Comparison of ENCODE assay signal across 9 mouse cellular contexts in the genomic region with DNA sequence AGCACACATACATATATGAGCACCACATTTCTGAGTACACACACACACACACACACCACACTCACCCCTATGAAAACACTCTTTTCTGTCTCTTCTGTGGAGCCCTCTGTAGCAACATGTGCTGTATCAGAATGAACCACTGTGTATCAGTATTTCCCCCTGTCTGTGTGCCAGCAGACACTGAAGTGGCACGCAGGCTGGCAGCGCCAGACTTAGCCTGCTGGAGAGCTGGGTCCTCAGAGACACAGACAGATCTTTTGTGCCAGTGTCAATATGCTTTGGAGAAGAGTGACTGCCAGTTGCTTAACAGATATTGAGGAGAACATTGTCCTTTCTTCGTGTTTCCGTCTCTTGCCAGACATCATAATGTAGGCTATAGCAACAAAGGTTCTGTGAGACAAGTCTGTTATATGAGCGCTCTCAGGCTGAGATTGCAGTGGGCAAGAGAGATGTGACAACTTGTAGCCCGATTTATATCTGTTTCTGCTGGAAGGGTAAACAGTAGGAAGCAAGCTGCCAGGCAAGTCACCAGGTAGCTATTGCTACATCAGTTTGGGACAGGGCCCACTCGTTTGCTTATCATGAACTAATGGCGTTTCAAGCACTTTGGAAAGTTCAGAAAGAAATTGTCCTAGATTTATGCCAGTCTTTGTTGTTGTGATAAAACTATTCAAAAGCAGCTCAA.
DNase-seq lines count a peak whose midpoint lies in the region; ATAC-seq and TF ChIP-seq lines count a peak whose summit lies in the region.
"Had no signal": no experiment of that assay in that cellular context is flagged by ENCODE, and none has a peak within 500 bp of the region (broad histone marks: within the 10 kb centered on the region; RNA-seq: fewer than 3 reads in every experiment).

No protein-coding gene starts in this region.

- no peak for ATAC-seq in heart, embryonic 11.5 days (replicated peaks; ENCODE audit: insufficient number of reproducible peaks, low FRiP score, low TSS enrichment)
- peak; percentile 56; the same call in 1 of the 2 replicates for ATAC-seq in midbrain, embryonic 13.5 days
- peak; percentile 95 for ATAC-seq in forebrain, postnatal 0 days
- ATAC-seq in midbrain, embryonic 16.5 days, result peak; percentile 75

- H3K27ac ChIP-seq in heart, embryonic 11.5 days (ENCODE audit: low read depth, low read length), result no peak overlapping the region
- H3K27ac ChIP-seq in midbrain, embryonic 13.5 days, result no peak overlapping the region
- H3K27ac ChIP-seq in midbrain, embryonic 10.5 days (replicated peaks), result no peak overlapping the region
- H3K27ac ChIP-seq in forebrain, postnatal 0 days (ENCODE audit: low read depth, low read length), result no peak overlapping the region
- H3K27ac ChIP-seq in midbrain, embryonic 16.5 days (ENCODE audit: low read length), result no peak overlapping the region
- H3K27ac ChIP-seq: lung, embryonic 15.5 days had no signal

- TF ChIP-seq CTCF in forebrain, postnatal 0 days (IDR thresholded peaks at IDR 0.05; ENCODE audit: low read depth), result peak; percentile 39

- no peaks in the 10 kb centered on the region for H3K27me3 ChIP-seq in heart, embryonic 11.5 days (ENCODE audit: control insufficient read depth, insufficient read depth, low read length)
- H3K27me3 ChIP-seq in midbrain, embryonic 13.5 days, result no peaks in the 10 kb centered on the region
- no peaks in the 10 kb centered on the region for H3K27me3 ChIP-seq in midbrain, embryonic 10.5 days (ENCODE audit: low read depth, poor library complexity, severe bottlenecking)
- no peaks in the 10 kb centered on the region for H3K27me3 ChIP-seq in forebrain, postnatal 0 days (ENCODE audit: insufficient read depth, low read length)
- no peaks in the 10 kb centered on the region for H3K27me3 ChIP-seq in midbrain, embryonic 16.5 days (ENCODE audit: control insufficient read depth, insufficient read depth, low read depth, low read length)
- H3K27me3 ChIP-seq: lung, embryonic 15.5 days had no signal

- 76% methylated on average over 8 of the region's 8 CpGs for WGBS in heart, embryonic 11.5 days (ENCODE audit: insufficient replicate concordance)
- WGBS in midbrain, embryonic 13.5 days, result 87% methylated on average over 8 of the region's 8 CpGs
- 91% methylated on average over 8 of the region's 8 CpGs for WGBS in midbrain, embryonic 10.5 days
- WGBS in forebrain, postnatal 0 days, result 37% methylated on average over 8 of the region's 8 CpGs
- 75% methylated on average over 8 of the region's 8 CpGs for WGBS in midbrain, embryonic 16.5 days

- no peak overlapping the region for H3K9ac ChIP-seq in heart, embryonic 11.5 days (ENCODE audit: low read depth, low read length)
- H3K9ac ChIP-seq in midbrain, embryonic 13.5 days (replicated peaks), result no peak overlapping the region
- no peak overlapping the region for H3K9ac ChIP-seq in forebrain, postnatal 0 days
- no peak overlapping the region for H3K9ac ChIP-seq in midbrain, embryonic 16.5 days (ENCODE audit: low read depth, low read length)
- H3K9ac ChIP-seq: lung, embryonic 15.5 days had no signal

- H3K4me3 ChIP-seq in heart, embryonic 11.5 days (ENCODE audit: low read depth, low read length), result no peak overlapping the region
- H3K4me3 ChIP-seq in midbrain, embryonic 13.5 days (replicated peaks), result no peak overlapping the region
- no peak overlapping the region for H3K4me3 ChIP-seq in midbrain, embryonic 10.5 days
- H3K4me3 ChIP-seq in forebrain, postnatal 0 days (ENCODE audit: low read depth, low read length), result no peak overlapping the region
- no peak overlapping the region for H3K4me3 ChIP-seq in midbrain, embryonic 16.5 days (ENCODE audit: low read depth, low read length)
- H3K4me3 ChIP-seq: lung, embryonic 15.5 days had no signal

- H3K4me2 ChIP-seq in heart, embryonic 11.5 days, result no peak overlapping the region
- no peak overlapping the region for H3K4me2 ChIP-seq in midbrain, embryonic 13.5 days (replicated peaks)
- H3K4me2 ChIP-seq in forebrain, postnatal 0 days (ENCODE audit: low read depth), result no peak overlapping the region
- no peak overlapping the region for H3K4me2 ChIP-seq in midbrain, embryonic 16.5 days (ENCODE audit: low read length)
- H3K4me2 ChIP-seq: lung, embryonic 15.5 days had no signal

- no peaks in the 10 kb centered on the region for H3K36me3 ChIP-seq in heart, embryonic 11.5 days (ENCODE audit: control insufficient read depth, insufficient read depth, low read length)
- no peaks in the 10 kb centered on the region for H3K36me3 ChIP-seq in midbrain, embryonic 13.5 days
- H3K36me3 ChIP-seq in midbrain, embryonic 10.5 days, result no peaks in the 10 kb centered on the region
- H3K36me3 ChIP-seq in forebrain, postnatal 0 days (ENCODE audit: insufficient read depth), result no peaks in the 10 kb centered on the region
- no peaks in the 10 kb centered on the region for H3K36me3 ChIP-seq in midbrain, embryonic 16.5 days (ENCODE audit: control insufficient read depth, insufficient read depth, low read length)
- H3K36me3 ChIP-seq: lung, embryonic 15.5 days had no signal

- peak; percentile 27 for DNase-seq in heart, postnatal 4 days
- no peak for DNase-seq in midbrain, embryonic 10.5 days (ENCODE audit: low spot score)
- peak; percentile 75 for DNase-seq in forebrain, postnatal 0 days
- DNase-seq in spleen, adult 18-20 months, result no peak
- DNase-seq: kidney, adult 8-10 months had no signal

- no peaks in the 10 kb centered on the region for H3K4me1 ChIP-seq in heart, embryonic 11.5 days (ENCODE audit: control insufficient read depth, insufficient read depth, low read length)
- 0 out of 2 replicates have a peak, but pooled peaks cover 2% of the 10 kb centered on the region for H3K4me1 ChIP-seq in midbrain, embryonic 13.5 days (replicated peaks)
- no peaks in the 10 kb centered on the region for H3K4me1 ChIP-seq in midbrain, embryonic 10.5 days
- peaks cover 7% of the 10 kb centered on the region; the same call in 1 of the 2 replicates for H3K4me1 ChIP-seq in forebrain, postnatal 0 days (ENCODE audit: insufficient read depth)
- peaks cover 6% of the 10 kb centered on the region for H3K4me1 ChIP-seq in midbrain, embryonic 16.5 days (ENCODE audit: control insufficient read depth, insufficient read depth, low read length)
- H3K4me1 ChIP-seq: lung, embryonic 15.5 days had no signal

- no peaks in the 10 kb centered on the region for H3K9me3 ChIP-seq in heart, embryonic 11.5 days (replicated peaks; ENCODE audit: control insufficient read depth, low read length)
- no peaks in the 10 kb centered on the region for H3K9me3 ChIP-seq in midbrain, embryonic 13.5 days
- H3K9me3 ChIP-seq in midbrain, embryonic 10.5 days (replicated peaks), result no peaks in the 10 kb centered on the region
- no peaks in the 10 kb centered on the region for H3K9me3 ChIP-seq in forebrain, postnatal 0 days (ENCODE audit: low read length)
- H3K9me3 ChIP-seq in midbrain, embryonic 16.5 days (replicated peaks; ENCODE audit: control insufficient read depth, low read length, poor library complexity, severe bottlenecking), result no peaks in the 10 kb centered on the region
- H3K9me3 ChIP-seq: lung, embryonic 15.5 days had no signal

Comparison
In these comparisons a context has a peak if more than half of its experiments do, and no peak if none do; other contexts are left out.
1. DNase-seq: peak in heart, postnatal 4 days (single experiment) and forebrain, postnatal 0 days (single experiment); none in midbrain, embryonic 10.5 days (single experiment) and spleen, adult 18-20 months (0 of 2).